Mouse (Mus musculus) retina, embryonic 14.5 days (tissue): ENCODE measurements around the gene Arhgef28.

Experiments
- DNase-seq: peaks from one replicate; pipeline ENCODE4 v3.0.0-alpha.2; 2015; ENCODE audit warnings: low spot score

The Arhgef28 gene

GRCm38 (mm10) chr13:97959394-97959888, 246.8 kb downstream of the Arhgef28 start:
- DNase-seq, result peak; percentile 26

- DNase-seq, result no peak
Measured at GRCm38 (mm10) chr13:97955759-97956158, 250.5 kb downstream of the Arhgef28 start.

- DNase-seq, result no peak
Measured at GRCm38 (mm10) chr13:97954956-97955496, 251.2 kb downstream of the Arhgef28 start.

GRCm38 (mm10) chr13:97954051-97954450, 252.2 kb downstream of the Arhgef28 start:
- DNase-seq, result no peak

- no peak for DNase-seq
Measured at GRCm38 (mm10) chr13:97953526-97953925, 252.7 kb downstream of the Arhgef28 start.

- DNase-seq, result no peak
Measured at GRCm38 (mm10) chr13:97948856-97949255, 257.4 kb downstream of the Arhgef28 start.

- DNase-seq, result no peak
Measured at GRCm38 (mm10) chr13:97947598-97947997, 258.6 kb downstream of the Arhgef28 start.

GRCm38 (mm10) chr13:97946422-97946821, 259.8 kb downstream of the Arhgef28 start:
- no peak for DNase-seq

GRCm38 (mm10) chr13:97941909-97942680, 264.1 kb downstream of the Arhgef28 start:
- no peak for DNase-seq

GRCm38 (mm10) chr13:97941099-97941498, 265.1 kb downstream of the Arhgef28 start:
- no peak for DNase-seq

GRCm38 (mm10) chr13:97939433-97940160, 266.6 kb downstream of the Arhgef28 start:
- DNase-seq, result peak; percentile 58

GRCm38 (mm10) chr13:97938596-97939297, 267.5 kb downstream of the Arhgef28 start:
- DNase-seq, result peak; percentile 96

- DNase-seq, result peak; percentile 89
Measured at GRCm38 (mm10) chr13:97937919-97938318, 268.3 kb downstream of the Arhgef28 start.

GRCm38 (mm10) chr13:97928135-97928497, 278.1 kb downstream of the Arhgef28 start:
- DNase-seq, result no peak

GRCm38 (mm10) chr13:97927376-97928134, 278.7 kb downstream of the Arhgef28 start:
- DNase-seq, result no peak

- DNase-seq, result no peak
Measured at GRCm38 (mm10) chr13:97926371-97926770, 279.9 kb downstream of the Arhgef28 start.

GRCm38 (mm10) chr13:97923009-97923408, 283.2 kb downstream of the Arhgef28 start:
- no peak for DNase-seq

GRCm38 (mm10) chr13:97919590-97919989, 286.6 kb downstream of the Arhgef28 start:
- no peak for DNase-seq

GRCm38 (mm10) chr13:97918117-97918900, 287.9 kb downstream of the Arhgef28 start:
- no peak for DNase-seq

GRCm38 (mm10) chr13:97911013-97911412, 295.2 kb downstream of the Arhgef28 start:
- DNase-seq, result peak; percentile 24

- DNase-seq, result no peak
Measured at GRCm38 (mm10) chr13:97902821-97903220, 303.4 kb downstream of the Arhgef28 start.
